Mouse (Mus musculus) cerebellum, postnatal 10 days (tissue): ENCODE measurements around the gene F12.
A peak's percentile ranks its signal among the peaks of the same experiment; 100 is the strongest.

Experiments
- DNase-seq, 2 experiments: peaks; one replicate each; pipeline ENCODE4 v3.0.0; 2021; ENCODE audit warnings: mixed read lengths in 2 of 2

Gene F12

DNA sequence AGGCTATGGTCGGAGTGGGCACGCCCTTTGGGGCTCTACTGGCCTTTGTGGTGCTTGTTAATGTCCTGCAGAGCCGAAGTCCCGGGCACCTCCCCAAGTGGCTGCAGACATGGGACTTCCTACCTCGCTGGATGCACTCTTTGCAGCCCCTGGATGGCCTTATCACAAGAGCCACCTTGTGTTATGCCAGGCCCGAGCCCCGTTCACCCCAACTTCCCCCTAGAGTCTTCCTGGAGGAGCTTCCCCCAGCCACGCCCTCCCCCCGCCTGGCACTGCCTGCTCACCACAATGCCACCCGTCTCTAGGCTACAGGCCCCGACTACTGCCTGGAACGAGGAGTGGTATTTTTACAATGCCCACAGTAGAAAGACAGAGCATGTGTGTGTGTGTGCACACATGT is 13.3 kb downstream of the F12 start:
- DNase-seq = no peak

DNA sequence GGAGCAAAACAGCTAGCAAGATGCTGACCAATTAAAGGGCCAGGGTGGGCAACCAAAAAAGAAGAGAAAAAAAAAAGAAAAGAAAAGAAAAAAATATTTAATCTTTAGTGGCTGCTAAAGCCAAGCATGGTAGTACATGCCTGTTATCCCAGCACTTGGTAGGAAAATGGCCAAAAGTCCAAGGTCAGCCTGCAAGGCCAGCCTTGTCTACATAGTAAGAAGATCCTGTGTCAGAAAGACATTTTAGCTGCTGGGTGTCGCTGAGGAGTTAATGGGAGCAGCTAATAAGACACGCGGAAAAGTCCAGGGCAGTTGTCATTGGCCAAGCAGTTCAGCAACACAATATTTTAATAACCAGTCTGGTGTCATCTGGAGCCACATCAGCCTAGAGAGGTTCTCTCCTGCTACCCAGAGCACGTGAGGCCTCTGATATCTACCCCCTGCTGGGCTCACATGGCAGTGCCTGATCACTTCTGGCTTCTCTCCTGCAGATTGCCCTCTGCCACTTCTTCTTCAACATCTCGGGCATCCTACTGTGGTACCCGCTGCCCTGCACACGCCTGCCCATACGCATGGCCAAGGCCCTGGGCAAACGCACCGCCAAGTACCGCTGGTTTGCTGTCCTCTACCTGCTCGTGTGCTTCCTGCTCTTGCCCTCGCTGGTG is 13.8 kb downstream of the F12 start:
- peak; percentile 32 to 33 for DNase-seq

- DNase-seq = no peak
These were observed 14.8 kb downstream of the F12 start for GRCm38 (mm10) chr13:55411826-55412225.

DNA sequence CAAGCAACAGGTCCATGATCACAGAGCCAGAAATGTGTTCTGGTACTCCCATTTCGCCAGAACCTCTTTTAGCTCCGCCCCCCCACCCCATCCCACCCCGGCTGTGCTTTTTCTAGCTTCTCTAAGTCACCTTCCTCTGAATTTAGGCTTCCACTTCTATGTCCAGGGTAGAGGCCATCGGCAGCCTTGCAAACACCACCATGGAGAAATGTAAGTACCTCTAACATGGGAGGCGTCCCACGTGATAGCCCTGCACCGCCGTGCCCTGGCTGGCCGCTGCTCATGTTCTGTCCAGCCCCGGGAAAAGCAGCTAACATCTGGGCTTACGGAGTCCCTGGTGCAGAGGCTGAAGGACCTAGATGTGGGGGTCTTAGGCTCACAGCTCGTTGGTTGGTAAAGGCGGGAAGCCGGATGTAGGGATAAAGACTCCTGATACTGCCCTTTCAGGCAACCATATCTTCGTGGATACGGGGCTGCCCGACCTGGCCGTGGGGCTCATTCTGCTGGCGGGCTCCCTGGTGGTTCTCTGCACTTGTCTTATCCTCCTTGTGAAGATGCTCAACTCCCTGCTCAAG is 18.0 kb downstream of the F12 start:
- no peak for DNase-seq

- no peak for DNase-seq
These were observed 19.3 kb downstream of the F12 start for GRCm38 (mm10) chr13:55407341-55407740.

- DNase-seq = no peak
These were observed 20.7 kb downstream of the F12 start for GRCm38 (mm10) chr13:55405783-55406390.

DNA sequence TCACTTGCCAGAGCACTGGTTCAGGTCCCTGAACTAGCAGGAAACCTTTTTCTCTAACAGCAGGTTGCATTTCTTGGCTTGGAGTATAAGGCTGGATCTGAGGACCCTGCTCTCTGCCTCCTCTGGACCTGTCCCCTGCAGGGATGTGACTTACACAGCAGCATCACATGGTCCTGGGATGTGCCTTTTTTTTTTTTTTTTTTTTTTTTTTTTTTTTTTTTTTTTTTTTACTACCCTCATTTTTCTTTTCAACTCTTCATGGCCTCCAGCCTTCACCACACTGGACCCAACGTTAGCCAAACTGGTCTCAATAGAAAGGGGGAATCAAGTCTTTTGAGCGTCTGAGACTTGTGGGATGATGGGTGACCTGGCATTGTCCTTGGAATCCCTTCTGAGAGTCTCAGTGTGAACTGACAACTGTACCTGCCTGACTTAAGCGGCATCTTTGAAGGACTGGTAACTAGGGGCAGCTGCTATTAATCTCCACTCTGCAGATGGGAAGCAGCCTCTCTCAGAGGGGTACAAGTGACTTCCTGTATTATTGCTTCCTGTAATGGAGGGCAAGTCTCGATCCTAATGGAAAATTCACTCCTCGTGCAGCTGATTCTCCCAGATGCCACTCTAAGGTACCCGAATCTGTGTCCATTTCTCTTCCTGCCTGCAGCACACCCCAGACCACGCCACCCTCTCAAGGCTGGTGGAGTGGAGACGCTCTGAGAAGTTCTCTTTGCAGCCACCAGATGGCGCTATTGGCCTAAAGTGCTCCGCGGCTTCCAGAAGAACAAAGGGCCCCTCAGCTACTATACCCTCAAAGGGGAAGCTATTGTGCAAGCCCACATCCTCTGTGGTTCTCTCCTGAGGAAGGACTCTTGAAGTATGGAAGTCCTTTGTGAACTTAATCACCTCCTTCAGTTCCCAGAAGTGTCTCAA is 21.5 kb downstream of the F12 start:
- DNase-seq = peak; percentile 92

DNA sequence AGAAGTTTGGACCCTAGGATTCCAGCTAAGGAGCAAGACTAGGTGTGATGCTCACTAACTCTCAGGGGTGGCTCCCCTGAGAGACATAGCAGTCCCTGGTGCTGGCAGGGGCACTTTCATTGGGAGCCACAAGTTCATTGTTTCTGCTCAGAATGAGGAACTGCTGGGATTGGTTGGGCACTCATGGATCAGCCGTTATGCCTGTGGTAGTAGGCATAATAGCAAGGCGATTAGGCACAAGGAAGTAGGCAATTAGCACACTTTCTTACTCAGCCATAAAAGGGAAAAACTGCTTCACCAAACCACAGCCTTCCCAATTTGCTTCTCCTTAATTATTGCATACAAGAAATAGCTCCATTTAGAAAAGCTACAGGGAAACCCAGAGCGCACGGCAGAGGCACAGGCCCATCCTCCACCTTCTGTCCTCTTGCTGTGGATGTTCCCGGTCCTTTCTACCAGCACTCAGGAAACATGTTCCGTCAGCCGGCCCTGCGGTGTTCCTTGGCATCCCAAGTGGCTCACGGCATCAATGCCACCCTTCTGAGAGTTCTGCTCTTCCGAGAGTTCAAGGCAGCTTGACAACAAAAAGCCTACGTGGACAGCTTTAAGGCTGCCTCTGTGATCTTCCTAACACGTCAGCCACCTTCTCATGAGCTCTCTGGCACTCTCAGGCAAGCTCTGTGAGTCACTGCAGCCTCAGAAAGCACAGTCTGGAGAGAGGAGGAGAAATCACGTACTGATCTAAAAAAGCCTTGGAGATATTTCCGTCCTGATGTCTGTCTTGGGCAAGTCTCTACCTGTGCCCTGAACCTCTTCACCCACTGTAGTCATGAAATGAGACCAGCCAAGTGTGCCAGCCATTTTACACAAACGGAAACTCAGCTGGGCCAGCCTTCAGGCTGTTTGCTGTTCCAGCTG is 22.4 kb downstream of the F12 start:
- no peak for DNase-seq

DNA sequence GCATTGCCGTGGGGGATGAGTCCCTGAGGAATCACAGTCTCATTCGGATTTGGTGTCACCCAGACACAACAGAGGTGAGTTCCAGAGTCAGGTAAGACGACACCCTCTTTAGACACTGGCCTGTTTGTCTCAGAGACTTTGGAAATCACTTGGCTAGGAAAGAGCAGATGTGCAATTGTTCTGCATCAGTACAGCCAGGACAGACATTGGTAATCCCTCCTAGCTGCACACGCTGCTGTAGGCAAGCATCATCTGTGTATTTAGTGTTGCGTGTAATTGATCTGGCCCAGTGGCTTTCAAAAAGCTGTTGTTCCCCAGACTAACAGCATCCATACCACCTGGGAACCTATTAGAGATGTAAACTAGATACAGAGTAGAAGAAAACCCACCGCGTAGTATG is 23.3 kb downstream of the F12 start:
- DNase-seq = no peak

DNA sequence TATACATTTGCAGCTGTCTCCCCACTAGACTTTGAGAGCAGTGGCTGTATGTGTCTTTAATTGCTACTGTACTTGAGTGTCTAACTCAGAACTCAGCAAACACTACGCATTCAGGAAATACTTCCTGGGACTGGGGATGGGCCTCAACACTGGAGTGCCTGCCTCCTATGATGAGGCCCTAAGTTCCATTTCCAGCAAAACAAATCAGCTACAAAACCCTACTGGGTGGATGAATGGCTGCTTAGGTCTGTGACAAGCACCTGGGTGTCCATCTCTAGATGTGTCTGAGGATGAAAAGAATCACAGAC is 26.6 kb downstream of the F12 start:
- no peak for DNase-seq

- DNase-seq = no peak
These were observed 27.1 kb downstream of the F12 start for GRCm38 (mm10) chr13:55399300-55400038.

DNA sequence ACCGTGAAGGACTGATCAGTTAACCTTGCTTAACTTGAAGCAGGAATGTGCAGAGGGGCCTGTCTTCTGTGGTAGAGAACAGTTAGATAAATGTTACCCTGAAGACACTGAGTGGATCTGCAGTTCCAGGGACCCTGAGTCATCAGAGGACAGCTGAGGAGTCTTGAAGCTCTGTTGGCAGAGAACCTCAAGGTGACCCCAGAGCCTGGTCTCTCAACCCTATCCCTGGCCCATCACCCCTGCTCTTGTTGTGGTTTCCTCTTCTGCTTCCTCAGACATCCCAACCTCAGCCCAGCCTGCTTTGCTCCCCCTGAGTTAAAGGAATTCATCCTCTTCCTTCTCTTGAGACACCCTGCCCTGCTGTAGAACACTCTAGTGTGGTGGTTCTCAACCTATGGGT is 28.5 kb downstream of the F12 start, which contains the start of gene Slc34a1:
TSS of gene Slc34a1 (plus strand) at position 100 of the 400 bp plus-strand sequence.
- no peak for DNase-seq

DNA sequence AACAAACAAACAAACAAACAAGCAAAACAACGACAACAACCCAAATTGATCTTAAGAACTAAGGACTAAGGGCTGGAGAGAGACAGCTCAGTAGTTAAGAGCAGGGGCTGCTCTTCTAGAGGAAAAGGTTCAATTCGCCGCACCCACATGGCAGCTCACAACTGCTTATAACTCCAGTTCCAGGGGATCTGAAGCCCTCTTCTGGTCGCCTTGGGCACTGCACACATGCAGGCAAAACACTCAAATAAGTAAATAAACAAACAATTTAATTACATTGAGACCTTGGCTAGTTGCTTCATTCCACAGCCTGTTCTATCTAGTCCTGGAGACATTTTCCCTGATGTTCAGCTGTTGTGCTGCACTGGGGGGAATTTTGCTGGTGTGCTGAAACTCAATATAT is 33.7 kb downstream of the F12 start:
- no peak for DNase-seq

- no peak for DNase-seq
These were observed 35.0 kb downstream of the F12 start for GRCm38 (mm10) chr13:55391626-55392029.

DNA sequence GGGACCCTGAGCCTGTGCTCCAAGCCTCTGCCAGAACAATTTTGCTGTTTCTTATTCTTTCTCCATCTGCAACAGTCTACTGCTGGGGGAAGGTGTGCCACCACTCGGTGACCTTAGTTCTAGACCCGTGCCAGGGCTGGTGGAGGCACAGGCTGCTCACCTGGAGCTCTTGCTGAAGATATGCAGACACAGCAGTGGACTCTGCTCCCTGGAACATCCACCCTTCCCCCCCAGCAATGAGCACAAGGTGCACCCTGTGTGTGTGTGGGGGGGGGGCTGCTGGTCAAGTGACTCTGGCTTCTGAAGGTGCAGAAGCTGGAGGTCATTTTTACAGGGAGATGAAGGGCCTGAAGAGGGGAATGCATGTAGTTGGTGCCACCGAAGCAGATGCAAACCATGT is 35.9 kb downstream of the F12 start:
- no peak for DNase-seq

DNA sequence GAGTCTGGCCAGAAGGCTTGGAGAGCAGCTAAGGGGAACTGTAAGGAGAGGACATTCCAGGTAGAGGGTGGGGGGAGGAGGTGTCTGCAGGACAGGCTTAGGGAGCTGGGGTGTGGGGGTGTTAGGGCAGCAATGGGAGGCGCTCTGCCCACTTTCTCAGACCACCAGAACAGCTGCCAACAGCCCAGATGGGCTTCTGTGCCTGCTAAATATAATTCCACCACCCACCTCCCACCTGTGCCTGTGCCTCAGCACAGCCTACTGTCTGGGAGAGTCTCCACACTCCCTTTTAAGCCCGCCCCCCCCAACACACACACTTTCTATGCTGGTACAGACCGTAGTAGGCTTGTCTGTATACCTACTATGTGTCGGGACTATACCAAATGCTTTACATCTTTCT is 44.8 kb downstream of the F12 start:
- DNase-seq = peak in 1 of 2 experiments; percentile 33

- no peak for DNase-seq
These were observed 47.5 kb downstream of the F12 start for GRCm38 (mm10) chr13:55378907-55379580.

DNA sequence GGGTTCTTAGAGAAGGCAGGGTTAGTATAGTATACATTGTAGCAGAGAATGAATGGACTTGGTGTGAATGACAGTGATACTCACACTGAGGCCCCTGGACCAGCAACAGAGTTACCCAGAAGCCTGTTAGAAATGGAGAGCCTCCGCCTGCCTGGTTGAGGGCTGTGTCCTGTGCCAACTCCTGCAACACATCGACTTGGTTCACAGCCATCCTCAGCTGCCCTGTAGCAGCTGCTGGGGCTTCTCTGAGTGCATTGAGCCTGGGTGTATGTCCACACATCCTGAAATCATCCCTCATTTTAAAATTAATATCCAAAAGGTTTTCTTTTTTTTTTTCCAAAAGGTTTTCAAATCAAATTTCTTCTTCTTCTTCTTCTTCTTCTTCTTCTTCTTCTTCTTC is 50.7 kb downstream of the F12 start:
- peak; percentile 58 to 65 for DNase-seq

DNA sequence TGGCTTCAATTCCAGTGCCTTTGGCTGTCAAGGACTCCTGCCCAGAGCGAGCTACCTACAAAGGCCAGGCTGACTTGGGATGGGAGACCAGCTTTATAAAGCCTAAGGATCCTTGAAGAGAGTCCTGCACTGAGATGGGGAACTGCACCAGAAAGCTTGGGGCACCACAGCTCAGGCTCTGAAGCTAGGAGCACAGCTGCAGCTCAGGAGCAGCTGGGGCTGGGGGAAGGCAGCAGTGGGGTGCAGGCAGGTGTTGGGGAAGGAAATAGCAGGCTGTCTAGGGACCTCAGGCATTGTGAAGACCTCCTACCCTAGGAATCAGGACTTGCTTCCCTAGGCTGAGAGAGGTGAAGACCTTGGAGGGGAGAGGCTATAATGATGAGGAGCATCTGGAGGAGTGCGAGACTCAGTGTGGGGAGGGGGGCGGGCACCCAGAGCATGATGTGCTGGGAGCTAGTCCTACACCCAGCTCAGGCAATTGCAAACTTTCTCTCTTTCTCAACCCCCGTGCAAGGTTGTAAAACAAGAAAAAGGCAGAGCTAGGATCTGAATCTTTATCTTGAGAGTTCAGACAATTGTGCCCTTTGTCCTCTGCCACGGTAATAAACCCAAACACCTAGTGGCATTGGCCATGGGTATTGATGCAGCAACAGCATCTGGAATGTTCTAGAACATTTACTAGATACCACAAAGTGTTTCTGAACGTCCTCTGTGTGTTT is 52.2 kb downstream of the F12 start:
- DNase-seq = no peak

- peak in 1 of 2 experiments; percentile 54 for DNase-seq
These were observed 54.9 kb downstream of the F12 start for GRCm38 (mm10) chr13:55371740-55372139.
